Mouse (Mus musculus): ENCODE results near the gene Unc45a.

Gene Unc45a

GRCm38 (mm10) chr7:80283226-80283918 lies 57.4 kb downstream of the Unc45a start:
- DNase-seq (ENCODE audit: low spot score in 2 of 2), result no peak

DNA sequence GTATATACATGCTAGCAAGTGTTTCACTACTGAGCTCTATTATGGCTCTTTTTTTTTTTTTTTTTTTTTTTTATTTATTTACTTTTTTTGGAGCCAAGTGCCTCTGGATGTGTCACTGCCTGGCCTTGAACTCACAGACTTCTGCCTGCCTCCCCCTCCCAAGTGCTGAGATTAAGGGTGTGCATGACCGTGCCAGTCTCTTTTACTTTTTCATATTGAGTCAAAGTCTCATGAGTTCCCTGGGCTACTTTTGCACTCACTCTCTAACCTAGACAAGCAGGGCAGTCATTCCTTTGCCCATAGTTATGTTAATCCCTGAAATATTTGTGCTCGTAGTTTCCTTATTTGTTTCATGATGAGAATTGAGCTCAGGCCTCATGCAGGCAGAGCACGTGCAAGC lies 59.2 kb downstream of the Unc45a start:
- no peak for DNase-seq (ENCODE audit: low spot score in 2 of 2)

DNA sequence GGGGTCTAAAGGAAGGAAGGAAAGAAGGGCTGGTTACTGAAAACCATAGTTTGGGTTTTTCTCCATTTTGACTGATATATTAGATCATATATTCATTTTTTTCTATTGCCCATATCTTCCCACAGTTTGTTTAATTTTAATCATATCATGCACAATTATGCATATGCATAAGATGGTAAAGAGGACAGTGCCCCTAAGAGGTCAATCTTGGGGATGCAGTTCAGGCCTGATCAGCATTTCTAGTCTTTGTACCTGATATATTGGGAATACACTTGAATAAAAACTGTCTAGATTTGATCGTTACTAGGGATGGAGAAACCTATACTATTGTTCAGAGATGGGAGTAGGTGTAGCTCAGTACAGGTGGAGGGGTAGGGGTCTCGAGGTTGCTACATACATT lies 59.8 kb downstream of the Unc45a start:
- DNase-seq (ENCODE audit: low spot score in 2 of 2), result no peak

DNA sequence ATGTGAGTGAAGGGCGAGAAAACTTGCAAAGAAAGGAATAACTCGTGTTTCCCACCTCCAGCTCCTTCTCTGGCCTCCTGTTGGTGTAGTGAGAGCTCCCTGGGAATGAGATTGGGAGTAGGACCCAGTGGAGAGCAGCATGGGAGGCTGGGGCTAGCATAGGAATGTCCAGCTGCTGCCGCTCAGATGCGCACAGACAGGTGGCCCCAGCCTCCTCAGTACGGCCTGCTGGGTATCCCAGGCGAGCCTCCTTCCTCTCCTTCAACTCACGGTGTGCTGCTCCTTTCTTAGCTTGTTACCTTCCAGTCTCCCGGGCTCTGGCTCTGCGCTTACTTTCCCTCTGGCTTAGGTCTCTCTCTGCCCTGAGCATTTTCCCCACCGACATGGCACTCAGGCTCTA lies 60.8 kb downstream of the Unc45a start:
- DNase-seq (ENCODE audit: low spot score in 2 of 2), result no peak

DNA sequence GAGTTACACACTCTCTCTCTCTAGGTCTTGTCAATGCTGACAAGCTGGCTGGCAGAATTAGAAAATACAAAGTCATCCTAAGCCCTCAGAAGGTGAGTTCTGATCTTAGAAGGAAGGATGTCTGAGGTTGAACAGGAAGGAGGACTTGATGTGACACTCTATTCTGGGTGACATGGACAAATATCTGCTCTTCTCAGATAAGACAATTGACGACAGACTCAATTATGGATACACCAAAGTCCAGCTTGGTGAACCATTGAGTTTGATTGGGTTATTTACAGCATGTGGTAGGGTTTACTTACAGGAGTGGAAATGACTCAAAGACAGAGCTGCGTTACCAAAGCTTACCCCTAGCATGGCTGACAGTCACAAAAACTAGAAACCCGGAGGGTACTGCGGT lies 64.4 kb downstream of the Unc45a start:
- DNase-seq (ENCODE audit: low spot score in 2 of 2), result no peak

Data from thymus, postnatal 10 days (tissue).